8 mouse cellular contexts compared by ENCODE assay signal in genomic region chr10:93945364-93945763, GRCm38 (mm10). TPM values are rescaled to one million over a fixed set of nuclear protein-coding genes. Genes with fewer than 3 reads are reported as not detected.
DNase-seq lines count a peak whose midpoint lies in the region; ATAC-seq and TF ChIP-seq lines count a peak whose summit lies in the region.

No protein-coding gene starts in this region.

- peak; percentile 75 for DNase-seq in hindbrain, embryonic 14.5 days (ENCODE audit: low spot score)
- DNase-seq in hindbrain, embryonic 10.5 days (ENCODE audit: low spot score), result no peak
- peak; percentile 10 for DNase-seq in MEL (ENCODE audit: low read depth, low spot score)
- DNase-seq in cerebellum, adult 9-10 months, result peak; percentile 66
- DNase-seq in kidney, adult 18-20 months, result peak; percentile 5
- peak; percentile 39 for DNase-seq in mesoderm, embryonic 11.5 days (ENCODE audit: low read depth, low spot score)
- DNase-seq in right cerebral cortex, postnatal 36 days (ENCODE audit: low spot score in 2 of 2), result no peak

- no peaks in the 10 kb centered on the region for H3K79me2 ChIP-seq in MEL (ENCODE audit: control insufficient read depth, insufficient read depth, low read length, poor library complexity)

- no peak overlapping the region for H3K4me3 ChIP-seq in hindbrain, embryonic 14.5 days (replicated peaks; ENCODE audit: low read length)
- H3K4me3 ChIP-seq in hindbrain, embryonic 10.5 days, result no peak overlapping the region
- H3K4me3 ChIP-seq in MEL (ENCODE audit: control insufficient read depth in 1 of 2, insufficient read depth in 1 of 2, low read depth in 2 of 2, low read length in 2 of 2), result no peak overlapping the region
- H3K4me3 ChIP-seq in midbrain, embryonic 13.5 days (replicated peaks), result no peak overlapping the region

- no peak overlapping the region for H3K9ac ChIP-seq in hindbrain, embryonic 14.5 days
- H3K9ac ChIP-seq in MEL (ENCODE audit: control insufficient read depth, low read depth, low read length, poor library complexity, severe bottlenecking), result no peak overlapping the region
- no peak overlapping the region for H3K9ac ChIP-seq in midbrain, embryonic 13.5 days (replicated peaks)

- H3K27me3 ChIP-seq in hindbrain, embryonic 14.5 days (ENCODE audit: control insufficient read depth, insufficient read depth, low read length), result no peaks in the 10 kb centered on the region
- H3K27me3 ChIP-seq in hindbrain, embryonic 10.5 days (ENCODE audit: insufficient read depth, poor library complexity, severe bottlenecking), result no peaks in the 10 kb centered on the region
- no peaks in the 10 kb centered on the region for H3K27me3 ChIP-seq in MEL (ENCODE audit: control insufficient read depth in 1 of 2, insufficient read depth in 2 of 2, low read length in 2 of 2)
- no peaks in the 10 kb centered on the region for H3K27me3 ChIP-seq in midbrain, embryonic 13.5 days

- TF ChIP-seq CTCF in MEL (IDR thresholded peaks at IDR 0.05 in 2 of 3, conservative IDR thresholded peaks at IDR 0.05 in 1 of 3; ENCODE audit: control insufficient read depth in 1 of 3, insufficient read depth in 1 of 3, low read depth in 2 of 3, low read length in 3 of 3, poor library complexity in 1 of 3, severe bottlenecking in 1 of 3), result peak in 2 of 3 experiments; percentile 36 to 38; a peak in 3 of 6 replicates

- no peak for TF ChIP-seq EP300 in MEL (IDR thresholded peaks at IDR 0.05; ENCODE audit: low read depth in 1 of 2, low read length in 2 of 2)

- TF ChIP-seq POLR2A in MEL (IDR thresholded peaks at IDR 0.05; ENCODE audit: control insufficient read depth in 1 of 2, insufficient read depth in 1 of 2, low read depth in 1 of 2, low read length in 2 of 2, poor library complexity in 1 of 2), result no peak

- no peak overlapping the region for H3K4me2 ChIP-seq in hindbrain, embryonic 14.5 days (replicated peaks)
- H3K4me2 ChIP-seq in midbrain, embryonic 13.5 days (replicated peaks), result no peak overlapping the region

- WGBS in hindbrain, embryonic 14.5 days, result 39% methylated on average over 4 of the region's 4 CpGs
- WGBS in hindbrain, embryonic 10.5 days, result 56% methylated on average over 4 of the region's 4 CpGs
- WGBS in midbrain, embryonic 13.5 days, result 54% methylated on average over 4 of the region's 4 CpGs

- H3K9me3 ChIP-seq in hindbrain, embryonic 14.5 days (ENCODE audit: control insufficient read depth, low read length), result no peaks in the 10 kb centered on the region
- H3K9me3 ChIP-seq in hindbrain, embryonic 10.5 days, result no peaks in the 10 kb centered on the region
- no peaks in the 10 kb centered on the region for H3K9me3 ChIP-seq in MEL (replicated peaks; ENCODE audit: insufficient read depth, low read length)
- no peaks in the 10 kb centered on the region for H3K9me3 ChIP-seq in midbrain, embryonic 13.5 days

- peak; percentile 27; the same call in 1 of the 2 replicates for ATAC-seq in hindbrain, embryonic 14.5 days (ENCODE audit: low FRiP score)
- no peak for ATAC-seq in midbrain, embryonic 13.5 days

- H3K27ac ChIP-seq in hindbrain, embryonic 14.5 days, result no peak overlapping the region
- H3K27ac ChIP-seq in hindbrain, embryonic 10.5 days, result no peak overlapping the region
- H3K27ac ChIP-seq in MEL (ENCODE audit: control insufficient read depth, low read depth, low read length), result no peak overlapping the region
- no peak overlapping the region for H3K27ac ChIP-seq in midbrain, embryonic 13.5 days

- H3K36me3 ChIP-seq in hindbrain, embryonic 14.5 days (replicated peaks; ENCODE audit: control insufficient read depth, insufficient read depth), result no peaks in the 10 kb centered on the region
- H3K36me3 ChIP-seq in hindbrain, embryonic 10.5 days, result no peaks in the 10 kb centered on the region
- H3K36me3 ChIP-seq in MEL (ENCODE audit: control insufficient read depth in 1 of 2, insufficient read depth in 2 of 2, low read length in 2 of 2), result peaks cover 0 to 3% of the 10 kb centered on the region in 2 experiments; a peak in 1 of 4 replicates
- H3K36me3 ChIP-seq in midbrain, embryonic 13.5 days, result no peaks in the 10 kb centered on the region

- TF ChIP-seq RAD21 in MEL (IDR thresholded peaks at IDR 0.05; ENCODE audit: low read depth, low read length), result peak; percentile 45

- no peaks in the 10 kb centered on the region for H3K4me1 ChIP-seq in hindbrain, embryonic 14.5 days (replicated peaks; ENCODE audit: control insufficient read depth, insufficient read depth, low read length)
- no peaks in the 10 kb centered on the region; the same call in 1 of the 2 replicates for H3K4me1 ChIP-seq in hindbrain, embryonic 10.5 days (replicated peaks)
- peaks cover 0 to 2% of the 10 kb centered on the region in 2 experiments; a peak in 1 of 4 replicates for H3K4me1 ChIP-seq in MEL (ENCODE audit: control insufficient read depth in 1 of 2, insufficient read depth in 2 of 2, low read length in 2 of 2)
- no peaks in the 10 kb centered on the region for H3K4me1 ChIP-seq in midbrain, embryonic 13.5 days (replicated peaks)

TF ChIP-seq in MEL, 35 proteins besides CTCF, POLR2A, EP300 and RAD21:
- no peak for TF ChIP-seq CHD1 (IDR thresholded peaks at IDR 0.05; ENCODE audit: low read depth, low read length)
- peak; percentile 48 for TF ChIP-seq SMC3 (IDR thresholded peaks at IDR 0.05; ENCODE audit: low read depth, low read length)
TF ChIP-seq in MEL: peak in this region for 1.

RNA-seq across cellular contexts. Expression of gene Metap2, which starts 48.5 kb away (rescaled TPM):
- polyA plus RNA-seq in hindbrain, embryonic 14.5 days (2014; fragmentation: Nextera tagmentation; extraction: Ambion mirVana), result 153 and 161 TPM in 2 replicates
- polyA plus RNA-seq in hindbrain, embryonic 10.5 days (2016; fragmentation: Nextera tagmentation; extraction: Ambion mirVana), result 198 and 220 TPM in 2 replicates
- total RNA-seq in MEL (2012; rRNA removed), result 326 and 387 TPM in 2 replicates
- 1,000 to 10,000 TPM in 1 of 2 experiments, 100 to 1,000 TPM in 1; 921 to 2,567 TPM for polyA plus RNA-seq in MEL (2012; ENCODE audit: insufficient read depth in 1 of 2, insufficient read length in 2 of 2, low read depth in 1 of 2, low replicate concordance in 2 of 2, missing spikeins in 1 of 2)
- polyA plus RNA-seq in midbrain, embryonic 13.5 days (2015; fragmentation: Nextera tagmentation; extraction: Ambion mirVana), result 176 and 179 TPM in 2 replicates

Comparison
In these comparisons a context has a peak if more than half of its experiments do, and no peak if none do; other contexts are left out.
1. DNase-seq: peak in hindbrain, embryonic 14.5 days (single experiment), MEL (single experiment), cerebellum, adult 9-10 months (single experiment), kidney, adult 18-20 months (single experiment) and mesoderm, embryonic 11.5 days (single experiment); none in hindbrain, embryonic 10.5 days (single experiment) and right cerebral cortex, postnatal 36 days (0 of 2).